Mouse (Mus musculus): ENCODE data around the gene Arhgap6. TPM values are rescaled to one million over a fixed set of nuclear protein-coding genes. Genes with fewer than 3 reads are reported as not detected.

Gene Arhgap6
- polyA plus RNA-seq, 1 experiment from 2014 or later = 2.0 TPM

DNA sequence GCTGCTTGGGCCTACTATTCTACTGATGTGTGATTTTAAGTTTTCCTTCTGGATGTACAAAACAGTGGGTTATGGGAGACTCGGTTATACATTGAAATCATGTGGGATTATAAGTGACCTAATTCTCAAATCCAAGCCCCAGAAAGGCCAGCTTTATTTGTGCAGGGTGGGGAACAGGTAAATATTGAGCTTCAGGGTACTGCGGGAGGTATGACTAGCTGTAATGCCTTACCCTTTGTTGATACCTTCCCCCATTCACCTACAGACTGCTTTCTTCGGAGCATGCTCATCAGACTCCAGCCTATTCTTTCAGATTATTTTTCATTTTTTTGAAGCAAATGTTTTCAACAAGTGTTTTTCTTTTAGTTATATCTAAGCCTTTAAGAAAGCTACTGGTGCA, 286.7 kb downstream of the Arhgap6 start:
- no peak overlapping the region for H3K4me3 ChIP-seq (ENCODE audit: low read depth, low read length)
- H3K9me3 ChIP-seq (replicated peaks; ENCODE audit: control insufficient read depth, low read length) = no peaks in the 10 kb centered on the region
- no peak for ATAC-seq (ENCODE audit: low read depth)
- H3K9ac ChIP-seq (ENCODE audit: low read depth, low read length) = no peak overlapping the region
- 63% methylated on average over 3 of the region's 3 CpGs for WGBS (ENCODE audit: insufficient replicate concordance)
- H3K27me3 ChIP-seq (ENCODE audit: control insufficient read depth, insufficient read depth, low read depth, low read length) = no peaks in the 10 kb centered on the region
- H3K36me3 ChIP-seq (ENCODE audit: control insufficient read depth, insufficient read depth) = no peaks in the 10 kb centered on the region
- H3K4me1 ChIP-seq (ENCODE audit: control insufficient read depth, low read depth, low read length) = no peaks in the 10 kb centered on the region
- no peak overlapping the region for H3K27ac ChIP-seq (ENCODE audit: low read length)
- H3K4me2 ChIP-seq (ENCODE audit: low read depth, low read length) = no peak overlapping the region

DNA sequence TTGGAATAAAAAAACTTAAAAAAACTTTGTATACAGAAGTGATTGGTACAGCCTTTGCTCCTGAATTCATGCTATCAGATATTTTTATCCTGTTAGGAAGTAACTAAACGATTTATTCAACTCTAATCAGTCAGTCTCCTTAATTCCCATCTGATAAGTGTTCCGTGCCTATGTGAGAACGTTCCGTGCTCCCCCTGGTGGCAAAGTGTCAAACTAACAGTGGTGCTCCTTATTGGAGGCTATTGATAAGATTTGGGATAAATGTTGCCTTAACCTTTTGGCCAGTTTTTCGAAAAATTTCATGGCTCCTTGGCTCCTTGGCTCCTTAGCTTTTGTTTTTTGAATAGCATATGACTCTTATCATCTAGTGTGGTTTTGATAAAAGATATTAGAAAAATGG, 291.0 kb downstream of the Arhgap6 start:
- Histone ChIP-seq H3K4me1 (ENCODE audit: control insufficient read depth, low read depth, low read length) (no peaks in the 10 kb centered on the region), H3K9me3 (replicated peaks; ENCODE audit: control insufficient read depth, low read length) (no peaks in the 10 kb centered on the region), H3K4me3 (ENCODE audit: low read depth, low read length) (no peak overlapping the region), H3K36me3 (ENCODE audit: control insufficient read depth, insufficient read depth) (no peaks in the 10 kb centered on the region), H3K27me3 (ENCODE audit: control insufficient read depth, insufficient read depth, low read depth, low read length) (no peaks in the 10 kb centered on the region), H3K9ac (ENCODE audit: low read depth, low read length) (no peak overlapping the region), H3K27ac (ENCODE audit: low read length) (no peak overlapping the region), H3K4me2 (ENCODE audit: low read depth, low read length) (no peak overlapping the region)
- no peak; the same call in 1 of the 2 replicates for ATAC-seq (ENCODE audit: low read depth)
- WGBS (ENCODE audit: insufficient replicate concordance) = 11% methylated on average over 5 of the region's 5 CpGs

DNA sequence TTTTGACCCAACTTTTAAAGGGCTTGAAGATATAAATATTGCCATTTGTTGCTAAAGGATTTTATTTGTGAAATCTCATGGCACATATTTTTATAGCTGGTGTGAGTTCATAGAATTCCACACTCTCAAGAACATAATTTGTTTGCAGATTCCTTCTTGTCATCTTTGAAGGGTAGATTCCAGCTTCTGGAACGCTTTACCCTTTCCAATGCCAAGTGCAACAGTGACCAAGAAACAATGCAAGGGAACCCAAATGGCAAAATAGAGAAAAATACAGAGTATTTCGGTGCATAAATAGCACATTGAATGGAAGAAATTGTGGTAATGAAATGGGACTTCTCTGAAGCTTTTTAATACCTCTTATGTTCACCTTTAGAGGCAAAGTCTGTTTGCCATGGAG, 294.3 kb downstream of the Arhgap6 start:
- H3K36me3 ChIP-seq (ENCODE audit: control insufficient read depth, insufficient read depth) = no peaks in the 10 kb centered on the region
- no peaks in the 10 kb centered on the region for H3K9me3 ChIP-seq (replicated peaks; ENCODE audit: control insufficient read depth, low read length)
- H3K27ac ChIP-seq (ENCODE audit: low read length) = no peak overlapping the region
- no peaks in the 10 kb centered on the region for H3K4me1 ChIP-seq (ENCODE audit: control insufficient read depth, low read depth, low read length)
- H3K4me2 ChIP-seq (ENCODE audit: low read depth, low read length) = no peak overlapping the region
- 50% methylated on average over 2 of the region's 2 CpGs for WGBS (ENCODE audit: insufficient replicate concordance)
- no peaks in the 10 kb centered on the region for H3K27me3 ChIP-seq (ENCODE audit: control insufficient read depth, insufficient read depth, low read depth, low read length)
- no peak overlapping the region for H3K9ac ChIP-seq (ENCODE audit: low read depth, low read length)
- ATAC-seq (ENCODE audit: low read depth) = no peak
- H3K4me3 ChIP-seq (ENCODE audit: low read depth, low read length) = no peak overlapping the region

DNA sequence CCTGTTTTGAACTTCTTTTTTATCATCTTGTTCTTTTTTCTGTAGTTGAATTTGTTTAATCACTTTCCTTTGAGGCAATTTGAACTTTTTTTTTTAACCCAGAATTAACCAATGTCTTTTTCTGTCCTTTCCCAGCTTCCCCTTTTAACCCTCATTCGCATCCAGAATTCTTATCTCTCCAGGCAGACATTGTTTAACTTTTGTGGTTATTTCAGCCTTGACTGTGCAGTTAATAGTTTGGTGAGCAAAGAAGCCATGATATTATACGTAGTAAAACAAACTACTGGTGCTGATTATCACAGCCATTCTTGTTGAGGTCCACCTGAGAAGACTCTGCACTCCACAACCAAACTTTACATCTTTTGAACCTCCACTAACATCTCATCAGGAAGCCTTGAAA, 299.7 kb downstream of the Arhgap6 start:
- peak; percentile 27; the same call in 1 of the 2 replicates for ATAC-seq (ENCODE audit: low read depth)
- H3K9ac ChIP-seq (ENCODE audit: low read depth, low read length) = no peak overlapping the region
- H3K27ac ChIP-seq (ENCODE audit: low read length) = no peak overlapping the region
- H3K4me3 ChIP-seq (ENCODE audit: low read depth, low read length) = no peak overlapping the region
- H3K27me3 ChIP-seq (ENCODE audit: control insufficient read depth, insufficient read depth, low read depth, low read length) = no peaks in the 10 kb centered on the region
- H3K9me3 ChIP-seq (replicated peaks; ENCODE audit: control insufficient read depth, low read length) = no peaks in the 10 kb centered on the region
- no peaks in the 10 kb centered on the region; the same call in 1 of the 2 replicates for H3K4me1 ChIP-seq (ENCODE audit: control insufficient read depth, low read depth, low read length)
- WGBS (ENCODE audit: insufficient replicate concordance) = 19% methylated on average over 2 of the region's 2 CpGs
- H3K4me2 ChIP-seq (ENCODE audit: low read depth, low read length) = no peak overlapping the region
- no peaks in the 10 kb centered on the region for H3K36me3 ChIP-seq (ENCODE audit: control insufficient read depth, insufficient read depth)

DNA sequence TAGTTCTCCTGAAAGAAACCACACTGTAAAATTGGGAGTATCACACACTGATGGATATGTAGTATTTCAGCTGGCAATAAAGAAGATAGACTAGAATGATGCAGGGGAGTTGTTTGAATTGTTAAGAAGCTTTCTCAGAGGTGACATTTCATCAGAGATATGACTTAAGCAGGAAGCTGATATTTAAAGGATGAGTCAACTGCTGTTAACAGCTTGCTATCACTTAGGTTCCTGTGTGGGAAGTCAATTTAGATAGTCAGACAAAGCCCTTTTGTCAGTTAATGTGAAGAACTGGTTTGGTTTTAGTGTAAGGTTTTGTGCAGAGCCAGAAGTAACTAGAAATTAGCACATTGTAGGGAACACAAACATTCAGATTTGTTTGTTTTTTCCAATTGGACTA, 300.7 kb downstream of the Arhgap6 start:
- Histone ChIP-seq H3K9me3 (replicated peaks; ENCODE audit: control insufficient read depth, low read length) (no peaks in the 10 kb centered on the region), H3K36me3 (ENCODE audit: control insufficient read depth, insufficient read depth) (no peaks in the 10 kb centered on the region), H3K9ac (ENCODE audit: low read depth, low read length) (no peak overlapping the region), H3K4me1 (ENCODE audit: control insufficient read depth, low read depth, low read length) (no peaks in the 10 kb centered on the region; the same call in 1 of the 2 replicates), H3K4me3 (ENCODE audit: low read depth, low read length) (no peak overlapping the region), H3K27me3 (ENCODE audit: control insufficient read depth, insufficient read depth, low read depth, low read length) (no peaks in the 10 kb centered on the region), H3K4me2 (ENCODE audit: low read depth, low read length) (no peak overlapping the region), H3K27ac (ENCODE audit: low read length) (no peak overlapping the region)
- peak; percentile 45; the same call in 1 of the 2 replicates for ATAC-seq (ENCODE audit: low read depth)

DNA sequence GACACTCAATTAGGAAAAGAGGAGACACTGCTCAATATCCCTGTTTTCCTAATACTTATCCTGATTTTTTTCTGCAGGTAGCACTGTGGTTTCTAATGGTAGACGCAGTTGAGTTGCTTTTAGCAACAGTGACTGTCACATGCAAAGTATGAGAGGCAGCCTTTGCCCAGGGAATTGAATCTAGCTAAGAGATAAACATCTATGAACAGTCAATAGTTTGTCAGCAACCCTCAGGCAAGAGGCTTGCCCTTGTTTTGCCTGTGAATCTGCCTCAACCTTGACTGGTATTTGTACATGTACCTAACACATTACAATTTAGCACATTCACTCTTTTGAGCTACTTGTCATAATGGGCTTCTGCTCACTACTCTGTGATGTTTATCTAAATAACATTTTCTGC, 307.8 kb downstream of the Arhgap6 start:
- Histone ChIP-seq H3K4me1 (ENCODE audit: control insufficient read depth, low read depth, low read length) (peaks cover 9% of the 10 kb centered on the region), H3K4me2 (ENCODE audit: low read depth, low read length) (no peak overlapping the region), H3K9me3 (replicated peaks; ENCODE audit: control insufficient read depth, low read length) (no peaks in the 10 kb centered on the region), H3K36me3 (ENCODE audit: control insufficient read depth, insufficient read depth) (no peaks in the 10 kb centered on the region), H3K4me3 (ENCODE audit: low read depth, low read length) (no peak overlapping the region), H3K9ac (ENCODE audit: low read depth, low read length) (no peak overlapping the region), H3K27ac (ENCODE audit: low read length) (no peak overlapping the region), H3K27me3 (ENCODE audit: control insufficient read depth, insufficient read depth, low read depth, low read length) (no peaks in the 10 kb centered on the region)
- no peak for ATAC-seq (ENCODE audit: low read depth)
- 28% methylated on average over 1 of the region's 1 CpGs for WGBS (ENCODE audit: insufficient replicate concordance)

DNA sequence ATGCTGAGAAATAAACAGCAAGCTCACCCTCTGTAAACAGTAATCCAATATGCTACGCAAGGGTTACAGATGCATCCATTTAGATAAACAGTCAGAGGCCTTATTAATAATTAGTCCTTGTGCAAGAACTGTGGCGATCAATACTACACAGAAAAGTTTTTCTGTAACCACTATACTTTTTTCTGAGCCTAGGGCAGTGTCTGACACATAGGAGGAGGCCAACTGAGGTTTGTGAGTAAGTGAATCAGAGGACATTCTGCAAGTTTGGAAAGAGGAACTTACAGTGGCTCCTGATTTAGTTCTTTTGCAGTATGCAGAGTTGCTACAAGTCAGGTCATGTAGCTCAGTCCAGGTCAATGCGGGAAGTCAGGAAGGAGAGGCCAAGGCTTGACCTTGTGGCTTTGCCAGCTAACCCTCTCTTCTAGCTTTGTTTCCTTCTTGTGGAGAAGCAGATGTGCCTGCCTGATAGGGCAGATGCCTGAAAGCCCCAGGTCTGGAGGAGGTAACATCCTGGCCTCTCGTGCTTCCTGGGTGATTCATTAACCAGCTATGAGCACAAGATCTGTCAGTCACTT, 311.2 kb downstream of the Arhgap6 start:
- Histone ChIP-seq H3K4me3 (ENCODE audit: low read depth, low read length) (0 out of 2 replicates have a peak overlapping the region, but pooled peaks have one; percentile 8), H3K27ac (ENCODE audit: low read length) (peak overlapping the region; percentile 83), H3K9me3 (replicated peaks; ENCODE audit: control insufficient read depth, low read length) (no peaks in the 10 kb centered on the region), H3K4me1 (ENCODE audit: control insufficient read depth, low read depth, low read length) (peaks cover 9% of the 10 kb centered on the region), H3K36me3 (ENCODE audit: control insufficient read depth, insufficient read depth) (no peaks in the 10 kb centered on the region), H3K4me2 (ENCODE audit: low read depth, low read length) (peak overlapping the region; percentile 44; the same call in 1 of the 2 replicates), H3K27me3 (ENCODE audit: control insufficient read depth, insufficient read depth, low read depth, low read length) (no peaks in the 10 kb centered on the region), H3K9ac (ENCODE audit: low read depth, low read length) (no peak overlapping the region)
- 18% methylated on average over 4 of the region's 4 CpGs for WGBS (ENCODE audit: insufficient replicate concordance)
- ATAC-seq (ENCODE audit: low read depth) = peak; percentile 87

- ATAC-seq (ENCODE audit: low read depth) = peak; percentile 69
- Histone ChIP-seq H3K9ac (ENCODE audit: low read depth, low read length) (no peak overlapping the region), H3K9me3 (replicated peaks; ENCODE audit: control insufficient read depth, low read length) (no peaks in the 10 kb centered on the region), H3K27me3 (ENCODE audit: control insufficient read depth, insufficient read depth, low read depth, low read length) (no peaks in the 10 kb centered on the region), H3K36me3 (ENCODE audit: control insufficient read depth, insufficient read depth) (no peaks in the 10 kb centered on the region), H3K4me2 (ENCODE audit: low read depth, low read length) (peak overlapping the region; percentile 24; the same call in 1 of the 2 replicates), H3K4me1 (ENCODE audit: control insufficient read depth, low read depth, low read length) (peaks cover 9% of the 10 kb centered on the region), H3K4me3 (ENCODE audit: low read depth, low read length) (no peak overlapping the region), H3K27ac (ENCODE audit: low read length) (peak overlapping the region; percentile 37)
- 26% methylated on average over 2 of the region's 2 CpGs for WGBS (ENCODE audit: insufficient replicate concordance)
Observed at GRCm38 (mm10) chrX:169107372-169107771, 312.5 kb downstream of the Arhgap6 start.

DNA sequence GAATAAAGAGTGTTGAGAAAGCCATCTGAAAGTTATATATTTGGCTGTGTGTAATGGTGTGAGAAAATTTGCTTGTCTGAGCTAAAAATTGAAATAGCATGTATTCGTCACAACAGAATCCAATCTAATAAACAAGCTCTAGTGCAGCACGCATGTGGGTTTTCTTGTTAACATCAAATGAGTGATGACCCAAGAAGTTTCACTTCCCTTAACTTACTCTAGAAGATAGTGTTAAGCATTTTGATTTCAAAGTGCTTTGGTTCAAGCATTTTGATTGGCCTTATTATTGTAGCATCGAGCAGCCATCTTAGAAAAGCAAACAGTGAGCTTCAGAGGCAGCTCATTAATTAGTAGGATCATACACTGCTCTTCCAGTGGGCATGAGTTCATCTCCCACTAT, 315.1 kb downstream of the Arhgap6 start:
- no peak overlapping the region for H3K4me2 ChIP-seq (ENCODE audit: low read depth, low read length)
- H3K9ac ChIP-seq (ENCODE audit: low read depth, low read length) = no peak overlapping the region
- no peak overlapping the region for H3K27ac ChIP-seq (ENCODE audit: low read length)
- peaks cover 9% of the 10 kb centered on the region for H3K4me1 ChIP-seq (ENCODE audit: control insufficient read depth, low read depth, low read length)
- no peaks in the 10 kb centered on the region for H3K36me3 ChIP-seq (ENCODE audit: control insufficient read depth, insufficient read depth)
- no peak for ATAC-seq (ENCODE audit: low read depth)
- no peaks in the 10 kb centered on the region for H3K9me3 ChIP-seq (replicated peaks; ENCODE audit: control insufficient read depth, low read length)
- no peaks in the 10 kb centered on the region for H3K27me3 ChIP-seq (ENCODE audit: control insufficient read depth, insufficient read depth, low read depth, low read length)
- H3K4me3 ChIP-seq (ENCODE audit: low read depth, low read length) = no peak overlapping the region
- WGBS (ENCODE audit: insufficient replicate concordance) = 74% methylated on average over 3 of the region's 3 CpGs

All from liver, embryonic 16.5 days (tissue).